Mouse (Mus musculus): ENCODE results near the gene Zfp28. TPM values are rescaled to one million over a fixed set of nuclear protein-coding genes. Genes with fewer than 3 reads are reported as not detected.

The Zfp28 gene
- polyA plus RNA-seq, 1 experiment from 2014 or later: 7.8 TPM

- no peak overlapping the region for H3K4me3 ChIP-seq
- H3K4me2 ChIP-seq: no peak overlapping the region
- H3K27ac ChIP-seq: no peak overlapping the region
- 8% methylated on average over 19 of the region's 22 CpGs for WGBS
- H3K27me3 ChIP-seq: no peaks in the 10 kb centered on the region; the same call in 1 of the 2 replicates
- no peaks in the 10 kb centered on the region for H3K36me3 ChIP-seq
- no peak overlapping the region for H3K9ac ChIP-seq
- H3K4me1 ChIP-seq: no peaks in the 10 kb centered on the region
- no peaks in the 10 kb centered on the region for H3K9me3 ChIP-seq
- ATAC-seq (ENCODE audit: insufficient number of reproducible peaks, low FRiP score, low TSS enrichment, low read depth): no peak
Observed at GRCm38 (mm10) chr7:6414626-6415441, 31.7 kb downstream of the Zfp28 start.

DNA sequence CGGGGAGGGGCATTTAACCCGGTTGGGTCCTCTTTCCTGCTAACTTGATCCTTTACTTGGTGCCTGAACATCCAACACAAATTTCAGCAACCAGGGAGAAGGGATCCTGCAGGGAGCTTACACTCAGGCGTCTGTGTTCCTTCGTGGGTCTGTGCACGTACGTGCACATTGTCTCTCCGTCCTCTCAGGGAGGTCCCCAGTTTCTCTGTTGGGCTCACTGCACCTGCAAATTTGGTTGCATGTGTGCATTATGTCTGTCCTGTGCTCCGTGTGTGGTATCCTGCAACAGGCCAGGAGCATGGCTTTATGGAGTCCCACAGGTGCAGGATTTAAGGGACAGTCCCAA, 32.3 kb downstream of the Zfp28 start:
- no peak overlapping the region for H3K27ac ChIP-seq
- H3K4me2 ChIP-seq: no peak overlapping the region
- no peak overlapping the region for H3K4me3 ChIP-seq
- H3K4me1 ChIP-seq: no peaks in the 10 kb centered on the region
- H3K27me3 ChIP-seq: no peaks in the 10 kb centered on the region; the same call in 1 of the 2 replicates
- 18% methylated on average over 8 of the region's 8 CpGs for WGBS
- no peaks in the 10 kb centered on the region for H3K9me3 ChIP-seq
- H3K9ac ChIP-seq: no peak overlapping the region
- ATAC-seq (ENCODE audit: insufficient number of reproducible peaks, low FRiP score, low TSS enrichment, low read depth): no peak
- no peaks in the 10 kb centered on the region for H3K36me3 ChIP-seq

- WGBS: 78% methylated on average over 6 of the region's 6 CpGs
Observed at GRCm38 (mm10) chr7:6419894-6420293, 36.8 kb downstream of the Zfp28 start.

GRCm38 (mm10) chr7:6429381-6429780, 46.3 kb downstream of the Zfp28 start:
- no peak overlapping the region for H3K4me2 ChIP-seq
- no peaks in the 10 kb centered on the region for H3K4me1 ChIP-seq
- 88% methylated on average over 3 of the region's 3 CpGs for WGBS
- H3K36me3 ChIP-seq: no peaks in the 10 kb centered on the region
- peaks cover 2% of the 10 kb centered on the region; the same call in 1 of the 2 replicates for H3K9me3 ChIP-seq
- ATAC-seq (ENCODE audit: insufficient number of reproducible peaks, low FRiP score, low TSS enrichment, low read depth): no peak
- H3K27ac ChIP-seq: no peak overlapping the region
- H3K9ac ChIP-seq: no peak overlapping the region
- H3K4me3 ChIP-seq: no peak overlapping the region
- H3K27me3 ChIP-seq: no peaks in the 10 kb centered on the region

More at GRCm38 (mm10) chr7:6419894-6420293, 36.8 kb downstream of the Zfp28 start:
- ATAC-seq (ENCODE audit: insufficient number of reproducible peaks, low FRiP score, low TSS enrichment, low read depth): no peak
- H3K27me3 ChIP-seq: no peaks in the 10 kb centered on the region; the same call in 1 of the 2 replicates
- H3K9me3 ChIP-seq: no peaks in the 10 kb centered on the region
- H3K9ac ChIP-seq: no peak overlapping the region
- H3K4me1 ChIP-seq: no peaks in the 10 kb centered on the region
- H3K36me3 ChIP-seq: no peaks in the 10 kb centered on the region
- no peak overlapping the region for H3K4me3 ChIP-seq
- no peak overlapping the region for H3K27ac ChIP-seq
- no peak overlapping the region for H3K4me2 ChIP-seq

GRCm38 (mm10) chr7:6430342-6430741, 47.2 kb downstream of the Zfp28 start:
- Histone ChIP-seq H3K9ac (no peak overlapping the region), H3K36me3 (no peaks in the 10 kb centered on the region)
- WGBS: 27% methylated on average over 2 of the region's 2 CpGs

GRCm38 (mm10) chr7:6438388-6438787, 55.3 kb downstream of the Zfp28 start, which contains the start of gene Olfr1344:
TSS of gene Olfr1344 (plus strand) at chr7:6438688.
- Histone ChIP-seq H3K27me3 (no peaks in the 10 kb centered on the region), H3K9ac (no peak within 1 kb of the TSS), H3K9me3 (no peaks in the 10 kb centered on the region), H3K4me2 (no peak within 1 kb of the TSS), H3K36me3 (no peaks in the 10 kb centered on the region), H3K4me1 (no peaks in the 10 kb centered on the region), H3K27ac (no peak within 1 kb of the TSS), H3K4me3 (no peak within 1 kb of the TSS)
- WGBS: 72% methylated on average over 3 of the region's 3 CpGs
- no peak for ATAC-seq (ENCODE audit: insufficient number of reproducible peaks, low FRiP score, low TSS enrichment, low read depth)

More at GRCm38 (mm10) chr7:6430342-6430741, 47.2 kb downstream of the Zfp28 start:
- Histone ChIP-seq H3K4me1 (no peaks in the 10 kb centered on the region), H3K9me3 (peaks cover 2% of the 10 kb centered on the region; the same call in 1 of the 2 replicates), H3K4me3 (no peak overlapping the region), H3K4me2 (no peak overlapping the region), H3K27ac (no peak overlapping the region), H3K27me3 (no peaks in the 10 kb centered on the region)
- ATAC-seq (ENCODE audit: insufficient number of reproducible peaks, low FRiP score, low TSS enrichment, low read depth): no peak

GRCm38 (mm10) chr7:6441173-6441572, 58.1 kb downstream of the Zfp28 start:
- no peaks in the 10 kb centered on the region for H3K27me3 ChIP-seq
- ATAC-seq (ENCODE audit: insufficient number of reproducible peaks, low FRiP score, low TSS enrichment, low read depth): no peak
- no peak overlapping the region for H3K27ac ChIP-seq
- no peaks in the 10 kb centered on the region for H3K4me1 ChIP-seq
- 70% methylated on average over 2 of the region's 2 CpGs for WGBS
- no peaks in the 10 kb centered on the region for H3K36me3 ChIP-seq
- no peak overlapping the region for H3K4me2 ChIP-seq
- no peak overlapping the region for H3K4me3 ChIP-seq
- H3K9me3 ChIP-seq: no peaks in the 10 kb centered on the region
- H3K9ac ChIP-seq: no peak overlapping the region

Other genes starting within 250 kb of the Zfp28 start
- gene Zfp787, start 227.3 kb upstream of the Zfp28 start, polyA plus RNA-seq (2015; fragmentation: Nextera tagmentation; extraction: Ambion mirVana): 18.8 and 19.8 TPM in 2 replicates
- gene Zfp444, start 211.1 kb upstream of the Zfp28 start, polyA plus RNA-seq (2015; fragmentation: Nextera tagmentation; extraction: Ambion mirVana): 52.8 and 55.9 TPM in 2 replicates
- not detected in 2 replicates for gene Galp, start 186.2 kb upstream of the Zfp28 start, polyA plus RNA-seq (2015; fragmentation: Nextera tagmentation; extraction: Ambion mirVana)
- not detected in 2 replicates for gene Zscan5b, start 161.0 kb upstream of the Zfp28 start, polyA plus RNA-seq (2015; fragmentation: Nextera tagmentation; extraction: Ambion mirVana)
- not detected in 2 replicates for gene Epp13, start 130.6 kb upstream of the Zfp28 start, polyA plus RNA-seq (2015; fragmentation: Nextera tagmentation; extraction: Ambion mirVana)
- 8.9 and 9.1 TPM in 2 replicates for gene Zfp667, start 96.7 kb upstream of the Zfp28 start, polyA plus RNA-seq (2015; fragmentation: Nextera tagmentation; extraction: Ambion mirVana)
- gene Zfp583, start 52.0 kb upstream of the Zfp28 start, polyA plus RNA-seq (2015; fragmentation: Nextera tagmentation; extraction: Ambion mirVana): 5.3 and 5.9 TPM in 2 replicates
- gene Gm3854, start 39.5 kb upstream of the Zfp28 start, polyA plus RNA-seq (2015; fragmentation: Nextera tagmentation; extraction: Ambion mirVana): 1.9 and 2.1 TPM in 2 replicates
- 2.9 and 3.3 TPM in 2 replicates for gene Zfp78, start 20.0 kb upstream of the Zfp28 start, polyA plus RNA-seq (2015; fragmentation: Nextera tagmentation; extraction: Ambion mirVana)
- gene Smim17, start 15.4 kb downstream of the Zfp28 start, polyA plus RNA-seq (2015; fragmentation: Nextera tagmentation; extraction: Ambion mirVana): 0.29 and 0.56 TPM in 2 replicates
- not detected in 2 replicates for gene Gm20715, start 27.0 kb downstream of the Zfp28 start, polyA plus RNA-seq (2015; fragmentation: Nextera tagmentation; extraction: Ambion mirVana)
- gene Olfr1344, start 55.4 kb downstream of the Zfp28 start, polyA plus RNA-seq (2015; fragmentation: Nextera tagmentation; extraction: Ambion mirVana): not detected in 2 replicates
- not detected in 2 replicates for gene Olfr1336, start 72.9 kb downstream of the Zfp28 start, polyA plus RNA-seq (2015; fragmentation: Nextera tagmentation; extraction: Ambion mirVana)
- not detected in 2 replicates for gene Olfr1346, start 83.8 kb downstream of the Zfp28 start, polyA plus RNA-seq (2015; fragmentation: Nextera tagmentation; extraction: Ambion mirVana)
- not detected in 2 replicates for gene Olfr5, start 103.6 kb downstream of the Zfp28 start, polyA plus RNA-seq (2015; fragmentation: Nextera tagmentation; extraction: Ambion mirVana)
- gene Olfr1347, start 116.5 kb downstream of the Zfp28 start, polyA plus RNA-seq (2015; fragmentation: Nextera tagmentation; extraction: Ambion mirVana): not detected in 2 replicates
- not detected in 2 replicates for gene Olfr1348, start 125.5 kb downstream of the Zfp28 start, polyA plus RNA-seq (2015; fragmentation: Nextera tagmentation; extraction: Ambion mirVana)
- gene Olfr1349, start 139.7 kb downstream of the Zfp28 start, polyA plus RNA-seq (2015; fragmentation: Nextera tagmentation; extraction: Ambion mirVana): not detected in 2 replicates
- not detected in 2 replicates for gene Olfr1350, start 181.5 kb downstream of the Zfp28 start, polyA plus RNA-seq (2015; fragmentation: Nextera tagmentation; extraction: Ambion mirVana)